Mouse (Mus musculus): ENCODE results near the gene Lrguk. TPM values are rescaled to one million over a fixed set of nuclear protein-coding genes. Genes with fewer than 3 reads are reported as not detected.
A peak's percentile ranks its signal among the peaks of the same experiment; 100 is the strongest.

Gene Lrguk
- polyA plus RNA-seq, 1 experiment, result 1.3 TPM

DNA sequence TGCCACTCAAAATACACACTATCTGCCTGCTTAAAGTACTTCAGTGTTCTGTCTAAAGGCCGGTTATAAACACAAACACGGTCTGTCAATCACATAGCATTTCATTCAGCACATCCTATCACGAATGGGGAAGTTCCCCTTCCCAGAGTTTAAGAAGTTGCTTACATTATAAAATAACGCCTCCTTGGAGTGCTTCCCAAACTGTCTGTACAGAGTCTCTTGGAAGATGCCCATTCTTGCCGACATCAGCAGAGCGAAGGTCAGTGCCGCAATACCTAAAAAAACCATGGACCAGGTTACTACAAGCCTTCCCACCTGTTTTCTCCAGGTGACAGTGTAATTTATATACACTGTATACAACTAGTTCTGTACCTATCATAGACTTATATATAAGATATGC is 132.3 kb downstream of the Lrguk start:
- no peak overlapping the region for H3K4me3 ChIP-seq (ENCODE audit: insufficient read depth, low read length)
- H3K27ac ChIP-seq (ENCODE audit: insufficient read depth, low read length), result no peak overlapping the region
- no peak for TF ChIP-seq POLR2A (IDR thresholded peaks at IDR 0.05; ENCODE audit: extremely low read depth, insufficient read depth, low read length)
- no peak for TF ChIP-seq CTCF (IDR thresholded peaks at IDR 0.05; ENCODE audit: extremely low read depth, insufficient read depth, low read length)
- H3K4me1 ChIP-seq (ENCODE audit: control insufficient read depth, insufficient read depth, low read length), result peaks cover 3% of the 10 kb centered on the region; the same call in 1 of the 2 replicates

DNA sequence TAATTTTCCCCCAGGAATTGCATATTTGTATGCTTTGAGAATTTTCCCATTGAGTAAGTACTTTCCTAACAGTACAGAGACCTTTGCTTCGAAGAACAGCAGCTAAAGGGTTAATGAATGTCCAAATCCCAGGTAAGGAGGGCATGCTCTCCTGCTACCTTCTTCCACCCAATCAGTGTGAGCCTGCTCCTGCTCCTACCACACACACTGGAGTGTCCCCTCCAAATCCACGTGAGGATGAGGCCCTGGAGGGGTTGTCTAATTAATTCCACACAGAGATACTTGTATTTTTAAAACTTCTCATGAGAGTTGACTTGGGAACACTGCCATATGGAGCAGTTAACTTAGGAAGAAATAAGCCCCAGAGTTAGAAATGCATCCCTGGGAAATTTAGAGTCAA is 133.4 kb downstream of the Lrguk start:
- H3K4me3 ChIP-seq (ENCODE audit: insufficient read depth, low read length), result no peak overlapping the region
- TF ChIP-seq POLR2A (IDR thresholded peaks at IDR 0.05; ENCODE audit: extremely low read depth, insufficient read depth, low read length) (no peak), CTCF (IDR thresholded peaks at IDR 0.05; ENCODE audit: extremely low read depth, insufficient read depth, low read length) (no peak)
- no peak overlapping the region for H3K27ac ChIP-seq (ENCODE audit: insufficient read depth, low read length)
- H3K4me1 ChIP-seq (ENCODE audit: control insufficient read depth, insufficient read depth, low read length), result no peaks in the 10 kb centered on the region

DNA sequence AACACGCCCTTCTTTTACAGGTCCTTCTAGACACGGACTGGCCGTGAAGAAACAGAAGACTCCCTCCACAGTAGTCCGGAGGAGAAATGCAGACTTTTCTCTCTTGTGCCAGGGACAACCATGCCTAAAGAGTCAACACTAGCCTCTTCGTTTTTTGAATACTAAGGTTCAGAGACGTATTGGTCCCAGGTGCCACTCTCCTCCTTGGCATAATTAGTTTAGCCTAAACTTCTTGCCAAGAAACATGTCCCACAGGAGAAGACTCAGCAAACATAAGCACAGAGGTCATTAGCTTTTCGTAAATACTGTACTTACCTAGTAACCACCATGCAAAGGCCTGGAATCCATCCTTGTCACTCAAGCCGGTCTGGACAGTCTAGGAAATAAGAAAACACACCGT is 133.8 kb downstream of the Lrguk start:
- TF ChIP-seq CTCF (IDR thresholded peaks at IDR 0.05; ENCODE audit: extremely low read depth, insufficient read depth, low read length) (no peak), POLR2A (IDR thresholded peaks at IDR 0.05; ENCODE audit: extremely low read depth, insufficient read depth, low read length) (no peak)
- Histone ChIP-seq H3K4me3 (ENCODE audit: insufficient read depth, low read length) (no peak overlapping the region), H3K27ac (ENCODE audit: insufficient read depth, low read length) (no peak overlapping the region), H3K4me1 (ENCODE audit: control insufficient read depth, insufficient read depth, low read length) (no peaks in the 10 kb centered on the region)

DNA sequence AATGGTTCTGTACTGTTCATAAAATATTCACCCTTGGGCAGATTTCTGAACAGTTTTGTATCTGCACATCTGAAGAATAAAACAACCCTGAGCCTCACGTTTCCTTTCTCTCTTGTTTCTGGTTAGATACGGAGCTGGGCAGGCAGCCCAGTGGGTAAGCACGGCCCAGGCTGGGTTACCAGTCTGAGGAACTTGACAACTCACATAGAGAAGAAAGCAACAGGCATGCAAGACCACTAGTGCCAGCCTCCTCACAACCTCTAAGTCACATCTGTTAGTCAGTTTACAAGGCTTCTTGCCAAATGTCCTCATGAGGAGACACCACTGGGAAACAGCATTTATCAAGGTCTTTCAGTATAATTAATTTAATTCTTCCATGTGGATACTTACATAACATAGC is 139.6 kb downstream of the Lrguk start:
- TF ChIP-seq CTCF (IDR thresholded peaks at IDR 0.05; ENCODE audit: extremely low read depth, insufficient read depth, low read length) (no peak), POLR2A (IDR thresholded peaks at IDR 0.05; ENCODE audit: extremely low read depth, insufficient read depth, low read length) (no peak)
- no peaks in the 10 kb centered on the region; the same call in 1 of the 2 replicates for H3K4me1 ChIP-seq (ENCODE audit: control insufficient read depth, insufficient read depth, low read length)
- H3K4me3 ChIP-seq (ENCODE audit: insufficient read depth, low read length), result no peak overlapping the region
- no peak overlapping the region for H3K27ac ChIP-seq (ENCODE audit: insufficient read depth, low read length)

DNA sequence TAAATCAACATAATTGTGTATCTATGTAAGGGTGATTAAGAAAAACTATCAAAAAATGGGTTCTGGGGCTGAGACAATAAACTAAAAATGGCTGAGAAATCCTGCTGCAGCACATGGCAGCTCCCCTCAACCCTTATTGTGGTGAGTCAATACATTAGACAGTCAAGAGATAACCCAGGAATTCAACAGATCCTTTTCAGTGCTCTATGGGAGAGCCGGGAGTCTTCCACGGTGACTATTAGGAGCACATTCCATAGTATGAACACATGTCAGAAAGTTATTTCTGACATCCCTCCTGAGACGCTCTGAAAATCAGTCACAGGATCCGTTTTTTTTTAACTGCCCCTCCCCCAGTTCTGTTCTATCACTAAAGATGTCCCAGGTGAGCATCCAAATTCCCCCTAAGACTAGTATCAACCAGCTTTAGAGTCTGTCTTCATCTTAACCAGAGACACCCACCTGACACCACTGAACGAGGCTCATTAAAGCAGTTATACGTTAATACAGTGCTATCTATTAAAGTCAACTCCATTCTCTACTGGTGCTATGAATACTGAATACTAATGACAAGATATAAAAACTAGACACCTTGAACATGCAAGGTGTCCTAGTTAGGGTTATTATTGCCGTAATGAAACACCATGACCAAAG is 141.7 kb downstream of the Lrguk start:
- no peak overlapping the region for H3K27ac ChIP-seq (ENCODE audit: insufficient read depth, low read length)
- H3K4me1 ChIP-seq (ENCODE audit: control insufficient read depth, insufficient read depth, low read length), result peaks cover under 1% of the 10 kb centered on the region
- no peak for TF ChIP-seq CTCF (IDR thresholded peaks at IDR 0.05; ENCODE audit: extremely low read depth, insufficient read depth, low read length)
- no peak for TF ChIP-seq POLR2A (IDR thresholded peaks at IDR 0.05; ENCODE audit: extremely low read depth, insufficient read depth, low read length)
- no peak overlapping the region for H3K4me3 ChIP-seq (ENCODE audit: insufficient read depth, low read length)

DNA sequence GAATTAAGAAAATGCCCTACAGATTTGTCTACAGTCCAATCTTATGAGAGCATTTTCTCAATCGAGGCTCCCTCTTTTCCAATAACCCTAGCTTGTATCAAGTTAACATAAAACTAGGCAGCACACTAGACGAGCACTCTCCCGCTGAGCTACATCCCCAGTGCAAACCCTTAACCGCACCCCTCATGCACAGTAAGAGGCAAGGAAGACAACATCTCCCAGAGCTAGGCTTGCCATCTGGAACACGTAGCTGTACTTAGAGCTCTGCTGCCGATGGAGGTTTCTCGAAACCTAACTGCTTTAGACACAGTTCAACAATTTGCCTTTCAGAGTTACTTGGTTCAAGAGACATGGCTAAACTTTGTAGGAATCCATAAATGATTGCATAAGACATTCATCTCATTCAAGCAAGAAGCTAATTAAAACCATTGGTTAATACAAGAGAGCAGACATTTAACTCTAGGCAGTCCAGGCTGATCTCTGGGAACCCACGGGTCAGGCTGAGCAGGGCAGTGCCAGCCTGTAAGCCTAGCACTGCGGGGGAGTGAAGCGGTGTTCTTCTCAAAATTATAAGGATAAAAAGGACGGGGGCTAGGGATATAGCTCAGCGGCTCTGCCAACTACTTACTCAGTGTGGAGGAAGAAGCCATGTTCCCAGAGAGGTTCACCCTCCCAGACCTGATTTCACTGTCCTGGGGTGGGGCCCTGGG is 142.7 kb downstream of the Lrguk start:
- H3K4me1 ChIP-seq (ENCODE audit: control insufficient read depth, insufficient read depth, low read length), result peaks cover 2% of the 10 kb centered on the region
- no peak overlapping the region for H3K4me3 ChIP-seq (ENCODE audit: insufficient read depth, low read length)
- TF ChIP-seq CTCF (IDR thresholded peaks at IDR 0.05; ENCODE audit: extremely low read depth, insufficient read depth, low read length) (no peak), POLR2A (IDR thresholded peaks at IDR 0.05; ENCODE audit: extremely low read depth, insufficient read depth, low read length) (no peak)
- no peak overlapping the region for H3K27ac ChIP-seq (ENCODE audit: insufficient read depth, low read length)

DNA sequence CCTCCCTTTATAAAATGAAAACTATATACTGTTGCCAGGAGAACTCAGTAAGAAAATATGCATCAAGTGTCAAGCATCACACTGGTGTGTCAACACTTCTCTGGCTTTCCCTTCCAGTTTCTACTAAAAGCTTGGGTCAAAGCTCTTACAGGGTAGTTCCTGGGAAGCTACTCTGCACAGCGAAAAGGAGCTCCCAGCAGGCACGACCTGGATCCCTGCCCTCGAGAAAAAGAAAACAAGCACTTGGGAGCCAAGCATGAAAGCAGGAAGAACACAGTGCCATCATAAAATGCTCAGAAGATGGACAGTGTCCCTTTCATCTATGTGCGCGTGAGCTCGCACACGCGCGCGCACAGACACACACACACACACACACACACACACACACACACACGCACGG is 144.0 kb downstream of the Lrguk start:
- TF ChIP-seq CTCF (IDR thresholded peaks at IDR 0.05; ENCODE audit: extremely low read depth, insufficient read depth, low read length) (no peak), POLR2A (IDR thresholded peaks at IDR 0.05; ENCODE audit: extremely low read depth, insufficient read depth, low read length) (no peak)
- Histone ChIP-seq H3K27ac (ENCODE audit: insufficient read depth, low read length) (no peak overlapping the region), H3K4me3 (ENCODE audit: insufficient read depth, low read length) (no peak overlapping the region), H3K4me1 (ENCODE audit: control insufficient read depth, insufficient read depth, low read length) (peaks cover 2% of the 10 kb centered on the region)

DNA sequence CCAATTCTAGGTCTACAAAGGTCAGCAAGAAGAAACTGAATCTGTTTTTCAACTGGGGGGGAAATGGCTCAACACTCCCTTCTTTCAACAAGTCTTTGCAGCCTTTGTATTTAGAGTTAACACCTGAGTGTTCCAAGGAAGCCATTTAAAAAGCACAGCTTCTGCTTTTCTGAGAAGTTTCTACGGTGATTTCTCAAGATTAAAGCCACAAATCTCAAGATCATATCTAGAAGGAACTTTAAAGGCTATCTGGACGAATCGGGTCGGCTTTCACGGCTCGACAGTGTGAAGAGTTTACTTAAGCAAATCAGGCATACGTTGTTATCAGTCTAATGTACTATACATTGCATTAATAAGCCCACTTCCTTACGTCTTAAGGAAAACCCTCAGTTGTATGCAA is 145.5 kb downstream of the Lrguk start:
- H3K4me3 ChIP-seq (ENCODE audit: insufficient read depth, low read length), result no peak overlapping the region
- TF ChIP-seq POLR2A (IDR thresholded peaks at IDR 0.05; ENCODE audit: extremely low read depth, insufficient read depth, low read length) (no peak), CTCF (IDR thresholded peaks at IDR 0.05; ENCODE audit: extremely low read depth, insufficient read depth, low read length) (no peak)
- H3K4me1 ChIP-seq (ENCODE audit: control insufficient read depth, insufficient read depth, low read length), result peaks cover 2% of the 10 kb centered on the region
- no peak overlapping the region for H3K27ac ChIP-seq (ENCODE audit: insufficient read depth, low read length)

DNA sequence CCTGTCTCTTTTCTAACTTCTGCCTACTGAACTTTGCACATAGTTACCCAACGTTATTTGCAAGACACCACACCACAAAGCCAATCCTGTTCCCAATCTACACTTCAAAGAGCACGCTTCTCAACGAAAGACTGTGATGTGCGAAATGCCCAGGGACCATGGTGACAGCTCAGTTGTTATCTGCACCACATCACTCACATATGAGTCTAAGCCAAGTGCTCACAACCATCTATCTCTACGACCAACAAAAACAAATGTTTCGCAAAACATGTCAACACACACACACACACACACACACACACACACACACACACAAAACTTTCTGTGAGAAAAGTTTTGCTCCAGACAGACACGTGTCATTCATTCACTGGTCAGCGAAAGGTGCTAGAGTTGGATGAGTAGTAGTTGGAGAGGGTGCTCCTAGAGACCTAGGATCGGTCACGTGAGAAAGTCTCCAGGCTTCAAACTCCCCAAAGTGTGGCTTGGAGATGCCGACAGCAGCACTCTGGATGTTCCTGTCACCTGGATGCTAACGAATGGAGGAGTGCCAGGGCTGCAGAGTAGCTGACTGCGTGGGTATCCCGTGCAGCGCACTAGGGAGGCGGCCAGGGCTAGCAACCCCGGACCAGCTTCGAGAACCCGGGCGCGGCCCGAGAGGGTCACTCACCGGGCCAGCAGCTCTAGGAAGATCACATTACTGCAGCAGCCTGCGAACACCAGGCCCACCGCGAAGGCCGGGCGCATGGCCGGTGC is 147.0 kb downstream of the Lrguk start:
- peaks cover 2% of the 10 kb centered on the region for H3K4me1 ChIP-seq (ENCODE audit: control insufficient read depth, insufficient read depth, low read length)
- no peak overlapping the region for H3K27ac ChIP-seq (ENCODE audit: insufficient read depth, low read length)
- peak overlapping the region; percentile 66 for H3K4me3 ChIP-seq (ENCODE audit: insufficient read depth, low read length)
- TF ChIP-seq CTCF (IDR thresholded peaks at IDR 0.05; ENCODE audit: extremely low read depth, insufficient read depth, low read length) (no peak), POLR2A (IDR thresholded peaks at IDR 0.05; ENCODE audit: extremely low read depth, insufficient read depth, low read length) (no peak)
